Mouse (Mus musculus) gastrocnemius, postnatal 4 days (tissue): ENCODE measurements around the gene Dmd. TPM values are rescaled to one million over a fixed set of nuclear protein-coding genes. Genes with fewer than 3 reads are reported as not detected.

Experiments used
- DNase-seq, 2 experiments: peaks; one replicate each; pipeline ENCODE4 v3.0.0; 2021 to 2022; ENCODE audit warnings: low spot score in 2 of 2, mixed read lengths in 2 of 2
- total RNA-seq, 2 experiments: library from RNA; stranded (reverse); gene quantifications; 2 replicates each; pipeline ENCODE4 v1.2.3; 2021

Gene Dmd
- total RNA-seq, 2 experiments from 2014 or later, result 123 to 131 TPM

GRCm38 (mm10) chrX:84332177-84332576 is 1383.5 kb downstream of the Dmd start:
- DNase-seq, result no peak

- no peak for DNase-seq
Observed at GRCm38 (mm10) chrX:84364981-84365380, 1416.3 kb downstream of the Dmd start.

- no peak for DNase-seq
Observed at GRCm38 (mm10) chrX:84435608-84436007, 1486.9 kb downstream of the Dmd start.

GRCm38 (mm10) chrX:84436556-84436955 is 1487.9 kb downstream of the Dmd start:
- no peak for DNase-seq

GRCm38 (mm10) chrX:84442996-84443395 is 1494.3 kb downstream of the Dmd start:
- no peak for DNase-seq

GRCm38 (mm10) chrX:84443985-84444384 is 1495.3 kb downstream of the Dmd start:
- DNase-seq, result no peak

- no peak for DNase-seq
Observed at GRCm38 (mm10) chrX:84444638-84445037, 1496.0 kb downstream of the Dmd start.

- DNase-seq, result no peak
Observed at GRCm38 (mm10) chrX:84454473-84454872, 1505.8 kb downstream of the Dmd start.

- no peak for DNase-seq
Observed at GRCm38 (mm10) chrX:84514650-84515366, 1566.1 kb downstream of the Dmd start.

GRCm38 (mm10) chrX:84551995-84552394 is 1603.3 kb downstream of the Dmd start:
- DNase-seq, result no peak

- no peak for DNase-seq
Observed at GRCm38 (mm10) chrX:84553441-84553840, 1604.8 kb downstream of the Dmd start.

GRCm38 (mm10) chrX:84598476-84598875 is 1649.8 kb downstream of the Dmd start:
- no peak for DNase-seq

- no peak for DNase-seq
Observed at GRCm38 (mm10) chrX:84640446-84640845, 1691.8 kb downstream of the Dmd start.

GRCm38 (mm10) chrX:84747683-84748082 is 1799.0 kb downstream of the Dmd start:
- DNase-seq, result no peak

GRCm38 (mm10) chrX:84860012-84860647 is 1911.5 kb downstream of the Dmd start:
- peak in 1 of 2 experiments; percentile 7 for DNase-seq

- no peak for DNase-seq
Observed at GRCm38 (mm10) chrX:84873090-84873489, 1924.4 kb downstream of the Dmd start.

- DNase-seq, result no peak
Observed at GRCm38 (mm10) chrX:84878125-84878524, 1929.5 kb downstream of the Dmd start.

- DNase-seq, result no peak
Observed at GRCm38 (mm10) chrX:84932715-84933473, 1984.2 kb downstream of the Dmd start.

- no peak for DNase-seq
Observed at GRCm38 (mm10) chrX:84960557-84960956, 2011.9 kb downstream of the Dmd start.

GRCm38 (mm10) chrX:84960972-84961371 is 2012.3 kb downstream of the Dmd start:
- no peak for DNase-seq

- no peak for DNase-seq
Observed at GRCm38 (mm10) chrX:85008304-85008703, 2059.6 kb downstream of the Dmd start.

- no peak for DNase-seq
Observed at GRCm38 (mm10) chrX:85041466-85042058, 2092.9 kb downstream of the Dmd start.
